Comparison of ENCODE assay signal across 8 mouse cellular contexts in the genomic region with DNA sequence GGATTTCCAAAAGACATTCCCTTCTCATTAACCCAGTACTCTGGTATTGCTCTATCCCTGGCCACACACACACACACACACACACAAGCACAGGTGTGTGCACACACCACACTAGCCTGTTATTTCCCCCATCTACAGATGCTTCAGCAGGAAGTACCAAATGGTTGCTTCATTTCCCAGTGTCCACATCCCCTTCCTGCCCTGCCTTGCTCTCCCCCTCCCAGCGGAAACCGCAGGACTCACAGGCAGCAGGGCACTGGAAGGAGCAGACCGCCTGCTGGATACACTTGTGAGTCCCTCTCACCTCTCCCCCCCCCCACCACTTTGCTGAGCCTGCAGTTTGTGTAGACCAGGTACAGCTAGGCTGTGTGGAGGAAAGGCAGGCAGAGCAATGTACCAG. TPM values are rescaled to one million over a fixed set of nuclear protein-coding genes. Genes with fewer than 3 reads are reported as not detected.
DNase-seq lines count a peak whose midpoint lies in the region; ATAC-seq and TF ChIP-seq lines count a peak whose summit lies in the region.

No protein-coding gene starts in this region.

- no peak overlapping the region for H3K4me2 ChIP-seq in neural tube, embryonic 12.5 days (replicated peaks)
- peak overlapping the region; percentile 39; the same call in 1 of the 2 replicates for H3K4me2 ChIP-seq in heart, postnatal 0 days (ENCODE audit: low read depth, low read length)
- H3K4me2 ChIP-seq in limb, embryonic 12.5 days, result no peak overlapping the region
- H3K4me2 ChIP-seq in neural tube, embryonic 14.5 days (ENCODE audit: low read depth, low read length), result no peak overlapping the region

- 29% methylated on average over 3 of the region's 3 CpGs for WGBS in neural tube, embryonic 12.5 days
- WGBS in heart, postnatal 0 days, result 11% methylated on average over 3 of the region's 3 CpGs
- WGBS in limb, embryonic 12.5 days, result 14% methylated on average over 3 of the region's 3 CpGs
- WGBS in neural tube, embryonic 14.5 days, result 24% methylated on average over 3 of the region's 3 CpGs

- no peak overlapping the region for H3K4me3 ChIP-seq in neural tube, embryonic 12.5 days
- H3K4me3 ChIP-seq in heart, postnatal 0 days (ENCODE audit: low read depth, low read length), result no peak overlapping the region
- no peak overlapping the region for H3K4me3 ChIP-seq in limb, embryonic 12.5 days (replicated peaks)
- no peak overlapping the region for H3K4me3 ChIP-seq in neural tube, embryonic 14.5 days (ENCODE audit: low read depth, low read length)

- H3K9ac ChIP-seq in neural tube, embryonic 12.5 days, result no peak overlapping the region
- peak overlapping the region; percentile 28; the same call in 1 of the 2 replicates for H3K9ac ChIP-seq in heart, postnatal 0 days (replicated peaks; ENCODE audit: low read depth, low read length)
- no peak overlapping the region for H3K9ac ChIP-seq in limb, embryonic 12.5 days (replicated peaks)
- H3K9ac ChIP-seq in neural tube, embryonic 14.5 days (replicated peaks; ENCODE audit: low read depth, low read length), result no peak overlapping the region

- H3K9me3 ChIP-seq in neural tube, embryonic 12.5 days, result no peaks in the 10 kb centered on the region
- no peaks in the 10 kb centered on the region for H3K9me3 ChIP-seq in heart, postnatal 0 days (replicated peaks; ENCODE audit: control insufficient read depth, low read length)
- no peaks in the 10 kb centered on the region for H3K9me3 ChIP-seq in limb, embryonic 12.5 days
- no peaks in the 10 kb centered on the region for H3K9me3 ChIP-seq in neural tube, embryonic 14.5 days (ENCODE audit: control insufficient read depth, low read length)

- H3K27ac ChIP-seq in neural tube, embryonic 12.5 days, result no peak overlapping the region
- H3K27ac ChIP-seq in heart, postnatal 0 days (ENCODE audit: low read depth), result peak overlapping the region; percentile 73
- H3K27ac ChIP-seq in limb, embryonic 12.5 days, result no peak overlapping the region
- H3K27ac ChIP-seq in neural tube, embryonic 14.5 days (ENCODE audit: low read depth, low read length), result no peak overlapping the region

- TF ChIP-seq EP300 in heart, postnatal 0 days (IDR thresholded peaks at IDR 0.05; ENCODE audit: low read depth), result no peak; the same call in 1 of the 2 replicates

- ATAC-seq in neural tube, embryonic 12.5 days (ENCODE audit: low FRiP score, low read depth), result peak; percentile 35; the same call in 1 of the 2 replicates
- peak; percentile 52 for ATAC-seq in heart, postnatal 0 days (ENCODE audit: insufficient read depth, low read depth)
- ATAC-seq in limb, embryonic 12.5 days (ENCODE audit: insufficient number of reproducible peaks, insufficient read depth, low FRiP score, low TSS enrichment, low read depth), result peak; percentile 62
- ATAC-seq in neural tube, embryonic 14.5 days (ENCODE audit: low read depth), result peak; percentile 38; the same call in 1 of the 2 replicates

- peaks cover 13% of the 10 kb centered on the region; the same call in 1 of the 2 replicates for H3K4me1 ChIP-seq in neural tube, embryonic 12.5 days
- peaks cover 96% of the 10 kb centered on the region for H3K4me1 ChIP-seq in heart, postnatal 0 days (ENCODE audit: control insufficient read depth, insufficient read depth)
- peaks cover 61% of the 10 kb centered on the region for H3K4me1 ChIP-seq in limb, embryonic 12.5 days (replicated peaks)
- no peaks in the 10 kb centered on the region for H3K4me1 ChIP-seq in neural tube, embryonic 14.5 days (ENCODE audit: control insufficient read depth, insufficient read depth, low read length)

- DNase-seq in neural tube, embryonic 10.5 days (ENCODE audit: extremely low spot score, low spot score), result no peak
- no peak for DNase-seq in heart, postnatal 0 days (ENCODE audit: low spot score)
- DNase-seq in frontal cortex, postnatal 25 days (ENCODE audit: low spot score in 2 of 2), result no peak
- DNase-seq in embryo, embryonic 11 days, result no peak
- DNase-seq in urinary bladder, postnatal 36 days (ENCODE audit: low spot score in 2 of 2), result no peak

- H3K36me3 ChIP-seq in neural tube, embryonic 12.5 days, result no peaks in the 10 kb centered on the region
- 0 out of 2 replicates have a peak, but pooled peaks cover 3% of the 10 kb centered on the region for H3K36me3 ChIP-seq in heart, postnatal 0 days (replicated peaks; ENCODE audit: control insufficient read depth, insufficient read depth, low read length)
- no peaks in the 10 kb centered on the region for H3K36me3 ChIP-seq in limb, embryonic 12.5 days
- no peaks in the 10 kb centered on the region for H3K36me3 ChIP-seq in neural tube, embryonic 14.5 days (ENCODE audit: control insufficient read depth, insufficient read depth, low read length)

- H3K27me3 ChIP-seq in neural tube, embryonic 12.5 days (replicated peaks), result no peaks in the 10 kb centered on the region
- no peaks in the 10 kb centered on the region for H3K27me3 ChIP-seq in heart, postnatal 0 days (ENCODE audit: control insufficient read depth, insufficient read depth, low read length)
- H3K27me3 ChIP-seq in limb, embryonic 12.5 days, result no peaks in the 10 kb centered on the region
- no peaks in the 10 kb centered on the region for H3K27me3 ChIP-seq in neural tube, embryonic 14.5 days (ENCODE audit: control insufficient read depth, insufficient read depth, low read length)

- TF ChIP-seq CTCF in heart, postnatal 0 days (IDR thresholded peaks at IDR 0.05; ENCODE audit: low read depth), result no peak

RNA-seq across cellular contexts. Expression of a gene that starts 18.0 kb away (rescaled TPM):
- polyA plus RNA-seq in neural tube, embryonic 12.5 days (2016; fragmentation: Nextera tagmentation; extraction: Ambion mirVana), result 13.8 and 15.2 TPM in 2 replicates
- 88.6 and 94.0 TPM in 2 replicates for total RNA-seq in heart, postnatal 0 days (2014; rRNA removed; ENCODE audit: low replicate concordance)
- 103 and 116 TPM in 2 replicates for polyA plus RNA-seq in heart, postnatal 0 days (2015; fragmentation: Nextera tagmentation; extraction: Ambion mirVana)
- polyA plus RNA-seq in limb, embryonic 12.5 days (2016; fragmentation: Nextera tagmentation; extraction: Ambion mirVana), result 10.8 and 13.4 TPM in 2 replicates
- 2.1 and 8.2 TPM in 2 replicates for polyA plus RNA-seq in neural tube, embryonic 14.5 days (2014; fragmentation: Nextera tagmentation; extraction: Ambion mirVana)

RNA-seq across cellular contexts. Expression of a gene that starts 57.2 kb away (rescaled TPM):
- polyA plus RNA-seq in neural tube, embryonic 12.5 days (2016; fragmentation: Nextera tagmentation; extraction: Ambion mirVana), result 140 and 147 TPM in 2 replicates
- total RNA-seq in heart, postnatal 0 days (2014; rRNA removed; ENCODE audit: low replicate concordance), result 16.6 and 17.9 TPM in 2 replicates
- polyA plus RNA-seq in heart, postnatal 0 days (2015; fragmentation: Nextera tagmentation; extraction: Ambion mirVana), result 57.1 and 57.5 TPM in 2 replicates
- 172 and 173 TPM in 2 replicates for polyA plus RNA-seq in limb, embryonic 12.5 days (2016; fragmentation: Nextera tagmentation; extraction: Ambion mirVana)
- 155 and 182 TPM in 2 replicates for polyA plus RNA-seq in neural tube, embryonic 14.5 days (2014; fragmentation: Nextera tagmentation; extraction: Ambion mirVana)
